In genomic region chr5:139397959-139398753, GRCm38 (mm10) we compare ENCODE assay signal across 8 mouse cellular contexts. TPM values are rescaled to one million over a fixed set of nuclear protein-coding genes. Genes with fewer than 3 reads are reported as not detected.
DNase-seq lines count a peak whose midpoint lies in the region; TF ChIP-seq lines count a peak whose summit lies in the region.

No protein-coding gene starts in this region.

- H3K79me2 ChIP-seq in macrophage (ENCODE audit: inconsistent target) = peaks cover 99% of the 10 kb centered on the region

- H3K36me3 ChIP-seq in macrophage (ENCODE audit: inconsistent target) = peaks cover 19% of the 10 kb centered on the region

- peak; percentile 97 for TF ChIP-seq CTCF in gastrocnemius, adult 2 months (IDR thresholded peaks at IDR 0.05)
- peak; percentile 91 for TF ChIP-seq CTCF in left cerebral cortex, adult 2 months (IDR thresholded peaks at IDR 0.05)

- H3K27ac ChIP-seq in gastrocnemius, adult 2 months = peak overlapping the region; percentile 86
- peak overlapping the region; percentile 37; the same call in 1 of the 2 replicates for H3K27ac ChIP-seq in left cerebral cortex, adult 2 months
- peak overlapping the region; percentile 12 for H3K27ac ChIP-seq in macrophage

- H3K4me3 ChIP-seq in gastrocnemius, adult 2 months = no peak overlapping the region
- no peak overlapping the region for H3K4me3 ChIP-seq in left cerebral cortex, adult 2 months
- H3K4me3 ChIP-seq in macrophage (ENCODE audit: inconsistent target) = no peak overlapping the region

- peak; percentile 80 for DNase-seq in R1 (ENCODE audit: low read depth, low spot score)
- peak; percentile 100 for DNase-seq in cerebellum, postnatal 14 days
- peak; percentile 97 for DNase-seq in gastrocnemius, adult 2 months
- peak; percentile 57 for DNase-seq in hindlimb bud, embryonic 11.5 days (ENCODE audit: extremely low spot score, low read depth, low spot score)
- peak; percentile 88 to 92 for DNase-seq in left cerebral cortex, adult 2 months (ENCODE audit: extremely low spot score in 1 of 2, low spot score in 2 of 2)
- peak; percentile 90 for DNase-seq in right cerebral cortex, adult 18-20 months
- DNase-seq in urinary bladder, adult 2 months (ENCODE audit: low spot score) = peak; percentile 79

- WGBS in macrophage (ENCODE audit: missing documents) = 24% methylated on average over 5 of the region's 5 CpGs

- intact Hi-C loops in gastrocnemius, adult 2 months (cut with DNase I) = loop anchor here (1.0 kb wide), 2 partner anchors 18 to 34 kb away; no protein-coding TSS in a partner anchor
- intact Hi-C loops in left cerebral cortex, adult 2 months (cut with DNase I) = loop anchor here (1.0 to 5.0 kb wide), 2 partner anchors 34 to 59 kb away; no protein-coding TSS in a partner anchor

RNA-seq across cellular contexts. Expression of gene C130050O18Rik, which starts 6.9 kb away (rescaled TPM):
- under 1 TPM; 0.15 to 0.33 TPM for total RNA-seq in gastrocnemius, adult 2 months (2021)
- total RNA-seq in left cerebral cortex, adult 2 months (2021) = under 1 TPM; 0.29 to 0.63 TPM
- 10 to 100 TPM in 4 of 26 experiments, 1 to 10 TPM in 16, under 1 TPM in 4, not detected in 2; 0.41 to 20.1 (median 4.7) TPM for total RNA-seq in macrophage (2018; cell fraction: chromatin; rRNA removed)
- total RNA-seq in macrophage (2018; cell fraction: cytosol; rRNA removed) = 10 to 100 TPM in 5 of 26 experiments, 1 to 10 TPM in 21; 1.4 to 11.9 (median 5.5) TPM
- 10 to 100 TPM in 6 of 26 experiments, 1 to 10 TPM in 19, not detected in 1; 2.1 to 17.8 (median 7.3) TPM for total RNA-seq in macrophage (2018; cell fraction: nucleus; rRNA removed)
- polyA plus RNA-seq in macrophage (2018) = 3.5 to 9.1 TPM (median 7.6 TPM) in 3 replicates
- 0.65 and 0.96 TPM in 2 replicates for polyA plus RNA-seq in urinary bladder, adult 2 months (2012; rRNA removed)

RNA-seq across cellular contexts. Expression of gene Gpr146, which starts 20.7 kb away (rescaled TPM):
- total RNA-seq in gastrocnemius, adult 2 months (2021) = 10 to 100 TPM; 26.5 to 41.2 TPM
- total RNA-seq in left cerebral cortex, adult 2 months (2021) = 10 to 100 TPM; 12.5 to 13.9 TPM
- 10 to 100 TPM in 10 of 26 experiments, 1 to 10 TPM in 13, under 1 TPM in 3; 0.91 to 39.6 (median 5.6) TPM for total RNA-seq in macrophage (2018; cell fraction: chromatin; rRNA removed)
- 10 to 100 TPM in 20 of 26 experiments, 1 to 10 TPM in 6; 3.7 to 41.6 (median 20.4) TPM for total RNA-seq in macrophage (2018; cell fraction: cytosol; rRNA removed)
- 10 to 100 TPM in 19 of 26 experiments, 1 to 10 TPM in 7; 4.5 to 63.6 (median 13.4) TPM for total RNA-seq in macrophage (2018; cell fraction: nucleus; rRNA removed)
- 14.0 to 34.3 TPM (median 20.6 TPM) in 3 replicates for polyA plus RNA-seq in macrophage (2018)
- 16.4 and 22.2 TPM in 2 replicates for polyA plus RNA-seq in urinary bladder, adult 2 months (2012; rRNA removed)

RNA-seq across cellular contexts. Expression of gene Gper1, which starts 24.8 kb away (rescaled TPM):
- 1 to 10 TPM; 1.3 to 2.7 TPM for total RNA-seq in gastrocnemius, adult 2 months (2021)
- total RNA-seq in left cerebral cortex, adult 2 months (2021) = 1 to 10 TPM; 2.5 to 2.8 TPM
- total RNA-seq in macrophage (2018; cell fraction: chromatin; rRNA removed) = 1 to 10 TPM in 1 of 26 experiments, under 1 TPM in 1, not detected in 24; 0.33 to 1.3 TPM
- not detected for total RNA-seq in macrophage (2018; cell fraction: cytosol; rRNA removed)
- not detected for total RNA-seq in macrophage (2018; cell fraction: nucleus; rRNA removed)
- polyA plus RNA-seq in macrophage (2018) = not detected in 3 replicates
- polyA plus RNA-seq in urinary bladder, adult 2 months (2012; rRNA removed) = 0.96 and 1.5 TPM in 2 replicates

RNA-seq across cellular contexts. Expression of gene Cyp2w1, which starts 45.7 kb away (rescaled TPM):
- not detected for total RNA-seq in gastrocnemius, adult 2 months (2021)
- total RNA-seq in left cerebral cortex, adult 2 months (2021) = not detected
- not detected for total RNA-seq in macrophage (2018; cell fraction: chromatin; rRNA removed)
- not detected for total RNA-seq in macrophage (2018; cell fraction: cytosol; rRNA removed)
- total RNA-seq in macrophage (2018; cell fraction: nucleus; rRNA removed) = not detected
- not detected in 3 replicates for polyA plus RNA-seq in macrophage (2018)
- polyA plus RNA-seq in urinary bladder, adult 2 months (2012; rRNA removed) = not detected in 2 replicates

RNA-seq across cellular contexts. Expression of gene Cox19, which starts 46.9 kb away (rescaled TPM):
- 10 to 100 TPM; 48.7 to 69.6 TPM for total RNA-seq in gastrocnemius, adult 2 months (2021)
- 10 to 100 TPM; 67.6 to 69.4 TPM for total RNA-seq in left cerebral cortex, adult 2 months (2021)
- 10 to 100 TPM in 20 of 26 experiments, 1 to 10 TPM in 6; 5.3 to 32.5 (median 15.9) TPM for total RNA-seq in macrophage (2018; cell fraction: chromatin; rRNA removed)
- 10 to 100 TPM; 11.3 to 25.9 (median 21.4) TPM for total RNA-seq in macrophage (2018; cell fraction: cytosol; rRNA removed)
- 10 to 100 TPM in 16 of 26 experiments, 1 to 10 TPM in 10; 4.4 to 19.3 (median 11.4) TPM for total RNA-seq in macrophage (2018; cell fraction: nucleus; rRNA removed)
- 15.7 to 21.8 TPM (median 18.8 TPM) in 3 replicates for polyA plus RNA-seq in macrophage (2018)
- 45.3 and 52.4 TPM in 2 replicates for polyA plus RNA-seq in urinary bladder, adult 2 months (2012; rRNA removed)

Comparison
In these comparisons a context has a peak if more than half of its experiments do, and no peak if none do; other contexts are left out.
1. H3K27ac ChIP-seq: peak in every context shown above with its lines; median percentile 86 in gastrocnemius, adult 2 months; 37 in left cerebral cortex, adult 2 months; 12 in macrophage.